Mouse (Mus musculus): Measurements from ENCODE around the gene Asgr1. TPM values are rescaled to one million over a fixed set of nuclear protein-coding genes. Genes with fewer than 3 reads are reported as not detected.
"Not testable (repeated sequence)": the region's sequence is repeated elsewhere in the genome, so short reads cannot be mapped to it uniquely, and the experiment has no call there.

Gene Asgr1
- 1.7 and 2.1 TPM in 2 replicates for polyA plus RNA-seq (2015; fragmentation: Nextera tagmentation; extraction: Ambion mirVana)

- no peak for ATAC-seq (ENCODE audit: low FRiP score)
- Histone ChIP-seq H3K36me3 (no peaks in the 10 kb centered on the region), H3K4me2 (no peak within 1 kb of the TSS), H3K9ac (replicated peaks) (no peak within 1 kb of the TSS), H3K4me1 (peaks cover 5% of the 10 kb centered on the region), H3K9me3 (replicated peaks) (no peaks in the 10 kb centered on the region), H3K27ac (replicated peaks) (no peak within 1 kb of the TSS), H3K27me3 (replicated peaks) (0 out of 2 replicates have a peak, but pooled peaks cover 3% of the 10 kb centered on the region), H3K4me3 (replicated peaks) (no peak within 1 kb of the TSS)
- 85% methylated on average over 10 of the region's 10 CpGs for WGBS
Measured at GRCm38 (mm10) chr11:70053898-70054570, at the start of gene Asgr1. Gene Asgr1 (plus strand): TSS chr11:70054085.

GRCm38 (mm10) chr11:70005521-70005920 is 48.4 kb upstream of the Asgr1 start:
- WGBS = 46% methylated on average over 5 of the region's 5 CpGs
- Histone ChIP-seq H3K4me2 (no peak overlapping the region), H3K9ac (replicated peaks) (no peak overlapping the region), H3K36me3 (peaks cover 61% of the 10 kb centered on the region), H3K4me3 (replicated peaks) (no peak overlapping the region), H3K27me3 (replicated peaks) (no peaks in the 10 kb centered on the region), H3K27ac (replicated peaks) (no peak overlapping the region), H3K9me3 (replicated peaks) (no peaks in the 10 kb centered on the region), H3K4me1 (peaks cover 40% of the 10 kb centered on the region)
- ATAC-seq (ENCODE audit: low FRiP score) = no peak

GRCm38 (mm10) chr11:70010033-70010432 is 43.9 kb upstream of the Asgr1 start:
- Histone ChIP-seq H3K4me3 (replicated peaks) (no peak overlapping the region), H3K4me2 (no peak overlapping the region), H3K4me1 (peaks cover 23% of the 10 kb centered on the region), H3K27me3 (replicated peaks) (no peaks in the 10 kb centered on the region), H3K9me3 (replicated peaks) (no peaks in the 10 kb centered on the region), H3K27ac (replicated peaks) (no peak overlapping the region), H3K9ac (replicated peaks) (no peak overlapping the region), H3K36me3 (peaks cover 84% of the 10 kb centered on the region)
- no peak for ATAC-seq (ENCODE audit: low FRiP score)
- 78% methylated on average over 6 of the region's 6 CpGs for WGBS

GRCm38 (mm10) chr11:70010548-70010947 is 43.3 kb upstream of the Asgr1 start:
- H3K4me1 ChIP-seq = peaks cover 25% of the 10 kb centered on the region
- H3K27me3 ChIP-seq (replicated peaks) = no peaks in the 10 kb centered on the region
- no peak overlapping the region for H3K4me3 ChIP-seq (replicated peaks)
- H3K36me3 ChIP-seq = peaks cover 79% of the 10 kb centered on the region
- H3K27ac ChIP-seq (replicated peaks) = no peak overlapping the region
- no peak overlapping the region for H3K4me2 ChIP-seq
- 90% methylated on average over 12 of the region's 12 CpGs for WGBS
- H3K9ac ChIP-seq (replicated peaks) = no peak overlapping the region
- H3K9me3 ChIP-seq (replicated peaks) = no peaks in the 10 kb centered on the region
- ATAC-seq (ENCODE audit: low FRiP score) = no peak

- WGBS = 78% methylated on average over 10 of the region's 10 CpGs
- no peak for ATAC-seq (ENCODE audit: low FRiP score)
Measured at GRCm38 (mm10) chr11:70010961-70011360, 42.9 kb upstream of the Asgr1 start.

GRCm38 (mm10) chr11:70012931-70013330 is 41.0 kb upstream of the Asgr1 start:
- WGBS = 87% methylated on average over 9 of the region's 9 CpGs
- Histone ChIP-seq H3K9ac (replicated peaks) (0 out of 2 replicates have a peak overlapping the region, but pooled peaks have one; percentile 1), H3K36me3 (peaks cover 55% of the 10 kb centered on the region), H3K9me3 (replicated peaks) (no peaks in the 10 kb centered on the region), H3K27ac (replicated peaks) (no peak overlapping the region), H3K4me3 (replicated peaks) (no peak overlapping the region), H3K4me1 (peaks cover 36% of the 10 kb centered on the region), H3K4me2 (no peak overlapping the region), H3K27me3 (replicated peaks) (no peaks in the 10 kb centered on the region)
- ATAC-seq (ENCODE audit: low FRiP score) = no peak

More at GRCm38 (mm10) chr11:70010961-70011360, 42.9 kb upstream of the Asgr1 start:
- Histone ChIP-seq H3K36me3 (peaks cover 75% of the 10 kb centered on the region), H3K4me3 (replicated peaks) (no peak overlapping the region), H3K27me3 (replicated peaks) (no peaks in the 10 kb centered on the region), H3K9me3 (replicated peaks) (no peaks in the 10 kb centered on the region), H3K27ac (replicated peaks) (no peak overlapping the region), H3K9ac (replicated peaks) (no peak overlapping the region), H3K4me2 (no peak overlapping the region), H3K4me1 (peaks cover 27% of the 10 kb centered on the region)

- Histone ChIP-seq H3K4me3 (replicated peaks) (no peak overlapping the region), H3K9me3 (replicated peaks) (no peaks in the 10 kb centered on the region), H3K36me3 (peaks cover 50% of the 10 kb centered on the region), H3K9ac (replicated peaks) (0 out of 2 replicates have a peak overlapping the region, but pooled peaks have one; percentile 1), H3K4me1 (peaks cover 38% of the 10 kb centered on the region), H3K4me2 (no peak overlapping the region), H3K27me3 (replicated peaks) (no peaks in the 10 kb centered on the region), H3K27ac (replicated peaks) (no peak overlapping the region)
- 74% methylated on average over 3 of the region's 3 CpGs for WGBS
- ATAC-seq (ENCODE audit: low FRiP score) = no peak
Measured at GRCm38 (mm10) chr11:70013408-70013807, 40.5 kb upstream of the Asgr1 start.

GRCm38 (mm10) chr11:70014051-70014450 is 39.8 kb upstream of the Asgr1 start:
- Histone ChIP-seq H3K4me2 (peak overlapping the region; percentile 85; the same call in 1 of the 2 replicates), H3K4me1 (peaks cover 42% of the 10 kb centered on the region), H3K9ac (replicated peaks) (no peak overlapping the region), H3K27ac (replicated peaks) (no peak overlapping the region), H3K36me3 (peaks cover 44% of the 10 kb centered on the region), H3K4me3 (replicated peaks) (no peak overlapping the region; the same call in 1 of the 2 replicates), H3K9me3 (replicated peaks) (no peaks in the 10 kb centered on the region), H3K27me3 (replicated peaks) (no peaks in the 10 kb centered on the region)
- no peak for ATAC-seq (ENCODE audit: low FRiP score)
- WGBS = 72% methylated on average over 5 of the region's 5 CpGs

GRCm38 (mm10) chr11:70014880-70015558 is 38.9 kb upstream of the Asgr1 start, which contains the start of gene Acadvl:
Gene Acadvl (minus strand): TSS chr11:70015411.
- peak within 1 kb of the TSS; percentile 85 for H3K9ac ChIP-seq (replicated peaks)
- ATAC-seq (ENCODE audit: low FRiP score) = peak; percentile 84
- 1% methylated on average over 35 of the region's 35 CpGs for WGBS
- H3K4me3 ChIP-seq (replicated peaks) = peak within 1 kb of the TSS; percentile 70
- peaks cover 34% of the 10 kb centered on the region for H3K36me3 ChIP-seq
- peak within 1 kb of the TSS; percentile 85 for H3K4me2 ChIP-seq
- no peaks in the 10 kb centered on the region for H3K27me3 ChIP-seq (replicated peaks)
- H3K9me3 ChIP-seq (replicated peaks) = no peaks in the 10 kb centered on the region
- H3K4me1 ChIP-seq = peaks cover 52% of the 10 kb centered on the region
- H3K27ac ChIP-seq (replicated peaks) = peak within 1 kb of the TSS; percentile 81

GRCm38 (mm10) chr11:70015677-70016076 is 38.2 kb upstream of the Asgr1 start:
- WGBS = 70% methylated on average over 6 of the region's 6 CpGs
- H3K9ac ChIP-seq (replicated peaks) = no peak overlapping the region
- H3K4me2 ChIP-seq = peak overlapping the region; percentile 85
- peaks cover 58% of the 10 kb centered on the region for H3K4me1 ChIP-seq
- peak overlapping the region; percentile 70 for H3K4me3 ChIP-seq (replicated peaks)
- peaks cover 28% of the 10 kb centered on the region for H3K36me3 ChIP-seq
- H3K9me3 ChIP-seq (replicated peaks) = no peaks in the 10 kb centered on the region
- H3K27ac ChIP-seq (replicated peaks) = peak overlapping the region; percentile 81; the same call in 1 of the 2 replicates
- ATAC-seq (ENCODE audit: low FRiP score) = no peak
- H3K27me3 ChIP-seq (replicated peaks) = no peaks in the 10 kb centered on the region

GRCm38 (mm10) chr11:70016177-70016576 is 37.7 kb upstream of the Asgr1 start:
- 80% methylated on average over 2 of the region's 2 CpGs for WGBS
- Histone ChIP-seq H3K4me1 (peaks cover 60% of the 10 kb centered on the region), H3K36me3 (peaks cover 23% of the 10 kb centered on the region)
- not testable (repeated sequence) for H3K9ac ChIP-seq (replicated peaks); H3K4me2 ChIP-seq; ATAC-seq (ENCODE audit: low FRiP score); H3K9me3 ChIP-seq (replicated peaks); H3K4me3 ChIP-seq (replicated peaks); H3K27me3 ChIP-seq (replicated peaks); H3K27ac ChIP-seq (replicated peaks)

GRCm38 (mm10) chr11:70016669-70017068 is 37.2 kb upstream of the Asgr1 start, which contains the start of gene Dlg4:
Gene Dlg4 (plus strand): TSS chr11:70016942.
- ATAC-seq (ENCODE audit: low FRiP score) = no peak
- H3K4me2 ChIP-seq = peak within 1 kb of the TSS; percentile 83
- 93% methylated on average over 3 of the region's 3 CpGs for WGBS
- peak within 1 kb of the TSS; percentile 64 for H3K4me3 ChIP-seq (replicated peaks)
- H3K27me3 ChIP-seq (replicated peaks) = no peaks in the 10 kb centered on the region
- H3K9ac ChIP-seq (replicated peaks) = peak within 1 kb of the TSS; percentile 84
- H3K36me3 ChIP-seq = peaks cover 18% of the 10 kb centered on the region
- H3K4me1 ChIP-seq = peaks cover 62% of the 10 kb centered on the region
- H3K27ac ChIP-seq (replicated peaks) = peak within 1 kb of the TSS; percentile 95
- no peaks in the 10 kb centered on the region for H3K9me3 ChIP-seq (replicated peaks)

Measured in neural tube, embryonic 15.5 days (tissue).